Mouse (Mus musculus) c-Kit-positive CD71-negative TER-119-negative erythroid progenitor cells, embryonic 14.5 days (primary cell): Measurements from ENCODE around the gene Gm4513.
"Not testable (repeated sequence)": the region's sequence is repeated elsewhere in the genome, so short reads cannot be mapped to it uniquely, and the experiment has no call there.

ENCODE experiments used
- DNase-seq: peaks from one replicate; pipeline ENCODE4 v3.0.0-alpha.2; 2013; ENCODE audit warnings: low read depth

Gene Gm4513

GRCm38 (mm10) chr7:20598921-20599320 is at the start of gene Gm4513:
Gene Gm4513, minus strand, starts transcription at chr7:20599021.
- not testable (repeated sequence) for DNase-seq

DNA sequence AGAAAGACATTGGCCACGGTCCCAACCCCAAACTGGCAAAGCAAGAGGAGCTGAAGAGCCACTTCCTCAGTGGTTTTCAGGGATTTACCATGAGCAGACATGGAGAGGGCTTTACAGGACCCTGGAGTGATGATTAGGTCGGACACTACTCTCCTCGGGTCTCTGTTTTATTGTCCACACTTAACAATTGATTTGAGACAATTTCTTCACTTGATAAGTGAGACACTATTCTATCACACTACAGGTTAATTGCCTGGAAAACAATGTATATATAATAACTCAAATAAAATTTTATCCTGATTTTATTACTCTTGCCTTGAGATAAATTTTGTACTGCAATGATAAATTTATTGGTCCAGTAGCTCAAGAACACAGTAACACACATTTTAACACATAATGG is 22.7 kb downstream of the Gm4513 start, which contains the start of gene Gm4141:
Gene Gm4141 (minus strand): TSS at position 101 of the 400 bp plus-strand sequence.
- DNase-seq, result not testable (repeated sequence)

DNA sequence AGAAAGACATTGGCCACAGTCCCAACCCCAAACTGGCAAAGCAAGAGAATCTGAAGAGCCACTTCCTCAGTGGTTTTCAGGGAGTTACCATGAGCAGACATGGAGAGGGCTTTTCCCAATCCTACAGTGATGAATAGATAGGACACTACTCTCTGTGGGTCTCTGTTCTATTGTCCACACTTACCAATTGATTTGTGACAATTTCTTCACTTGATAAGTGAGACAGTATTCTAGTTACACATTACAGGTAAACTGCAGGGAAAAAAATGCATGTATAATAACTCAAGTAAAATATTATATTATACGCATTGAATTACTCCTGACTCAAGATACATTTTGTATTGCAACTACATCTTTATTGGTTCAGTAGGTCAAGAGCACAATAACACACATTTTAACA is 53.2 kb downstream of the Gm4513 start, which contains the start of gene Gm5726:
Gene Gm5726 (minus strand): TSS at position 101 of the 400 bp plus-strand sequence.
- DNase-seq, result not testable (repeated sequence)
